Mouse (Mus musculus) stomach, embryonic 14.5 days (tissue): ENCODE measurements around the gene Urgcp. TPM values are rescaled to one million over a fixed set of nuclear protein-coding genes. Genes with fewer than 3 reads are reported as not detected.

Experiments
- ATAC-seq: fragments of 200-750 bp; cut with Nextera tagmentation; 2 replicates; pipeline ENCODE4 v1.8.0; 2017; ENCODE audit warnings: low read depth, moderate TSS enrichment; ENCODE audit not compliant: insufficient number of reproducible peaks, insufficient read depth, low FRiP score
- H3K27ac ChIP-seq: fragments of 300-500 bp; sonication (generic); 2 replicates; pipeline ENCODE4 v1.5.1; 2014; ENCODE audit warnings: mild to moderate bottlenecking, low read length, moderate library complexity, mixed read lengths
- H3K27me3 ChIP-seq: fragments of 300-500 bp; sonication (generic); 2 replicates; pipeline ENCODE4 v1.6.1; 2014; ENCODE audit warnings: low read length, control low read depth, mixed read lengths; ENCODE audit not compliant: control insufficient read depth, insufficient read depth
- H3K36me3 ChIP-seq: fragments of 300-500 bp; sonication (generic); 2 replicates; pipeline ENCODE4 v1.6.1; 2014; ENCODE audit warnings: mild to moderate bottlenecking, control low read depth, low read length, moderate library complexity, mixed read lengths; ENCODE audit not compliant: control insufficient read depth, insufficient read depth
- H3K4me1 ChIP-seq: fragments of 300-500 bp; sonication (generic); 2 replicates; pipeline ENCODE4 v1.6.1; 2014; ENCODE audit warnings: low read length, control low read depth, mixed read lengths; ENCODE audit not compliant: control insufficient read depth, insufficient read depth
- H3K4me2 ChIP-seq: fragments of 300-500 bp; sonication (generic); replicated peaks from 2 replicates; pipeline ENCODE4 v1.6.1; 2014; ENCODE audit warnings: low read depth, low read length, control low read depth
- H3K4me3 ChIP-seq: fragments of 300-500 bp; sonication (generic); 2 replicates; pipeline ENCODE4 v1.5.1; 2014; ENCODE audit warnings: low read depth, low read length, control low read depth
- H3K9ac ChIP-seq: fragments of 300-500 bp; sonication (generic); replicated peaks from 2 replicates; pipeline ENCODE4 v1.6.1; 2014; ENCODE audit warnings: low read depth, mild to moderate bottlenecking, control low read depth, low read length, moderate library complexity, mixed read lengths
- H3K9me3 ChIP-seq: fragments of 300-500 bp; sonication (generic); 2 replicates; pipeline ENCODE4 v1.6.1; 2016; ENCODE audit warnings: low read depth, low read length, control low read depth; ENCODE audit not compliant: control insufficient read depth
- WGBS: fragments of 180-500 bp; shearing (Covaris S2); extraction: QIAGEN DNeasy Blood & Tissue Kit; methylation state at CpG from one replicate; pipeline ENCODE4 v1.1.7; 2014; 5-methylcytosine and 5-hydroxymethylcytosine counted together
- polyA plus RNA-seq: library from polyadenylated mRNA; unstranded; fragments of >200 nt; fragmentation: Nextera tagmentation; extraction: Ambion mirVana; gene quantifications from 2 replicates; pipeline ENCODE4 v1.2.1, GENCODE M21; 2014

Gene Urgcp
- polyA plus RNA-seq, 1 experiment from 2014 or later = 14.2 TPM

DNA sequence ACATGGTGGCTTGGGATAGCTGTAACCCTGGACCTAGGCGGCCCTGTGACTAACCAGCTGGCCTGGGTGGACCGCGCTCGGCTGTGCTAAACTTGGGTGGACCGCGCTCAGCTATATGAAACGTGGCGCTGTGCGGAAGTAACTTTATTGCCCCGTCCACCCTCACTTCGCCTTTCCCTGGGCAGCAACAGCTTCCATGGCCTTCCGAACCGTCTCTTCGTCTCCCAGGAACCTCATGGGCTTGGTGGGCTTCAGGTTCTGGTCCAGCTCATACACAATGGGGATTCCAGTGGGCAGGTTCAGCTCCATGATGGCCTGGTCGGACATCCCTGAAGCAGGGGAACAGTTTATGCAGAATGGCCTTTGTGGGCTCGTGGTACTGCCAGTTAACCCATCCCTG lies 39.3 kb upstream of the Urgcp start:
- no peak overlapping the region for H3K4me2 ChIP-seq
- no peaks in the 10 kb centered on the region for H3K9me3 ChIP-seq
- no peak overlapping the region for H3K27ac ChIP-seq
- H3K9ac ChIP-seq = no peak overlapping the region
- peaks cover 32% of the 10 kb centered on the region for H3K36me3 ChIP-seq
- no peaks in the 10 kb centered on the region for H3K27me3 ChIP-seq
- H3K4me3 ChIP-seq = no peak overlapping the region
- 0 out of 2 replicates have a peak, but pooled peaks cover 7% of the 10 kb centered on the region for H3K4me1 ChIP-seq
- no peak for ATAC-seq
- 92% methylated on average over 16 of the region's 16 CpGs for WGBS

DNA sequence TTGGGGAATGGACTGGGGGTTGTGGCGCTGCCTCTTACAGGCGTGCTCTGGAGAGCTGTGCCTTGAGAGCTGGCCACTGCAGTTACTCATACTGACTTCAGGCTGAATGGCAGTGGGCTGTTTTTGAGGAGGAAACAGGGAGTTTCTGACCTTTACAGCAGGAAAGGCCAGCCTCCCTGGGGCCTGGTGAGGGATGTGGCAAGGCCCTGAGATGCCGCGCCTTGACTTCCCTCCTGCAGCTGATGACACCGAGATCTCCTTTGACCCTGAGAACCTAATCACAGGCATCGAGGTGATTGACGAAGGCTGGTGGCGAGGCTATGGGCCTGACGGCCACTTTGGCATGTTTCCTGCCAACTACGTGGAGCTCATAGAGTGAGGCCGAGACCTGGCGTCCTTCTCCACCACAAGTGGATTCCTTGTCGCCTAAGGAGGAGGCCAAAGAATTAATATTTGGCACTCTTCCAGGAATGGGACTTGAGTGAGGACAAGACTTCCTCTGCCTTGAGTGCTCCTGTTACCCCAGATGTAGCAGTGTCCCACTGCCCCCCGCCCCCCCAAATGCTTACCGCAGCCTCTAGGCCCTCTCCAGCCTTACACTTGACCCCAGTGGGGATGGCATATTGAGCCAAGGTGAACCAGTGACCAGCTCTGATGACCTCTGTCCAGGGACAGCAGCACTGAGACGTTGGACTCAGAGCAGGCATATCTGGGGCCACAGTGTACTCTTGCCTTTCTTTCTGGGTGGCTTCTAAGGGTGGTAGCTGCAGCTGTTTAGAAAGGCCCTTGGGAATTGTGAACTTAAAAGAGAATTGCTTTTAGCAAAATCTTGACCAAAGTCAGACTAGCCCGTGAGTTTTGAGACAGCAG lies 37.7 kb upstream of the Urgcp start:
- H3K4me2 ChIP-seq = no peak overlapping the region
- no peaks in the 10 kb centered on the region for H3K27me3 ChIP-seq
- H3K36me3 ChIP-seq = peaks cover 48% of the 10 kb centered on the region
- ATAC-seq = no peak
- no peak overlapping the region for H3K4me3 ChIP-seq
- 75% methylated on average over 17 of the region's 17 CpGs for WGBS
- no peaks in the 10 kb centered on the region for H3K9me3 ChIP-seq
- H3K4me1 ChIP-seq = 0 out of 2 replicates have a peak, but pooled peaks cover 7% of the 10 kb centered on the region
- no peak overlapping the region for H3K27ac ChIP-seq
- H3K9ac ChIP-seq = no peak overlapping the region

DNA sequence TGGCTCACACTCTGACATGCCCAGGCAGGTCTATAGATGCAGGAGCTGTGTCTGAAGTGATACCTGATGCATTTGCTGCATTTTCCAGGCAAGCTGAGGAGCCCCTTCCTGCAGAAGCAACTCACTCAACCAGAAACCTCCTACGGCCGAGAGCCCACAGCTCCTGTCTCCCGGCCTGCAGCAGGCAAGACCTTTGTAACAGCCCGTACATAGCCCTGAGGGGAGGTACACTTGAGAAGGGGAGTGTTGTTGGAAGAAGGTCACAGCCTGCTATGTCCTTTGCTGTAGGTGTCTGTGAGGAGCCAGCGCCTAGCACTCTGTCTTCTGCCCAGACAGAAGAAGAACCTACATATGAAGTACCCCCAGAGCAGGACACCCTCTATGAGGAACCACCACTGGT lies 35.8 kb upstream of the Urgcp start:
- peaks cover 61% of the 10 kb centered on the region for H3K36me3 ChIP-seq
- H3K4me2 ChIP-seq = no peak overlapping the region
- no peaks in the 10 kb centered on the region for H3K27me3 ChIP-seq
- whole genome bisulfite sequencing = 93% methylated on average over 5 of the region's 5 CpGs
- no peak overlapping the region for H3K4me3 ChIP-seq
- no peak for ATAC-seq
- no peak overlapping the region for H3K9ac ChIP-seq
- H3K27ac ChIP-seq = no peak overlapping the region
- H3K4me1 ChIP-seq = no peaks in the 10 kb centered on the region
- H3K9me3 ChIP-seq = no peaks in the 10 kb centered on the region

DNA sequence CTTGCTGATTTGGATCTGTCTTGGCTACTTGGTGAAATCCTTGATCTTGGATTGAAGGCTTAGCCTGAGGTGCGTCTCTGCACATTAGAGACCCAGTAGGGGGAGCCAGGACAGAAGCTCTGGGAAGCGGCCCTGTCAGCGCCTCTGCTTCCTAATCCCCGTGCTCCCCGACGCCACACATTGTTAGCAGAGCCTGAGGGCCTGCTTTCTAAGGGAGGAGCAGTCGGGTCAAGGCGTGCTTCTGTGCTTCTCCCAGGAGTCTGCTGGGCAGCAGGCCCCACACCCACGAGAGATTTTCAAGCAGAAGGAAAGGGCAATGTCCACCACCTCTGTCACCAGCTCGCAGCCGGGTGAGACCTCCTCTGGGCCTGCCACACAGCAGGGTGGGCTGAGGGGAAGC lies 35.2 kb upstream of the Urgcp start:
- no peak overlapping the region for H3K9ac ChIP-seq
- peaks cover 65% of the 10 kb centered on the region for H3K36me3 ChIP-seq
- no peak overlapping the region for H3K4me2 ChIP-seq
- H3K4me3 ChIP-seq = no peak overlapping the region
- no peaks in the 10 kb centered on the region for H3K9me3 ChIP-seq
- WGBS = 71% methylated on average over 11 of the region's 11 CpGs
- H3K4me1 ChIP-seq = no peaks in the 10 kb centered on the region
- no peaks in the 10 kb centered on the region for H3K27me3 ChIP-seq
- no peak overlapping the region for H3K27ac ChIP-seq
- ATAC-seq = no peak

DNA sequence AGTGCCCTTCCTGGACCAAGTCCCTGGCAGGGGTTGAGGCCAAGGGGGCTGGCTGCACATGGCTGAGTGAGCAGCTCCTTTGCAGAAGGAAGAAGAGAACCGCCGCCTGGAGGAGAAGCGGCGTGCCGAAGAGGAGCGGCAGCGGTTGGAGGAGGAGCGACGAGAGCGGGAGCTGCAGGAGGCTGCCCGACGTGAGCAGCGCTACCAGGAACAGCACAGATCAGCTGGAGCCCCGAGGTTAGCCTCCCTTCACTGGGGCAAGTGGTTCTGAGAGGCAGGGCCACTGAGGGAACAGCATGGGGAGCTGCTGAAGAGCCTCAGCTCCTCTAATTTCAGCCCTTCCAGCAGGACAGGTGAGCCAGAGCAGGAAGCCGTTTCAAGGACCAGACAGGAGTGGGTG lies 34.8 kb upstream of the Urgcp start:
- ATAC-seq = no peak
- Histone ChIP-seq H3K9me3 (no peaks in the 10 kb centered on the region), H3K4me2 (no peak overlapping the region), H3K27ac (no peak overlapping the region), H3K4me3 (no peak overlapping the region), H3K36me3 (peaks cover 69% of the 10 kb centered on the region), H3K27me3 (no peaks in the 10 kb centered on the region), H3K4me1 (no peaks in the 10 kb centered on the region), H3K9ac (no peak overlapping the region)
- 88% methylated on average over 15 of the region's 15 CpGs for WGBS

DNA sequence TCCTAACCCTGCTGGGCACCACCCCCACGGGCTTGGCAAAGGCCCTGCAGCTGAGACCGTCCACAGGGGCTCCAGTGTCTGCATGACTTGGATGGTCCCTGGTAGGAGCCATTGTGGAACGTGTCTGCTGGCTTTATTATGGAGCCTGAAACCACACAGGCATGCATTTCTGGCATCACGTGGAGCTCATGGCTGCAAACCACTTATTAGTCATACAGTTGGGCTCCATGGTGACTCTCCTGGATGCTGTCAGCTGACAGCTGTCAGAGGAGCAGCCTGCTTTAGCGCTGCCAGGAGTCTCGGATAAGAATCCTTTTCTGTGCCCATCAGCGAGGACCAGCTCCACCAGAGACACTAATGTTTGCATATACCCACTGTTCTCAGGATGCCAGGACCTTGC lies 33.5 kb upstream of the Urgcp start:
- peaks cover 78% of the 10 kb centered on the region for H3K36me3 ChIP-seq
- no peaks in the 10 kb centered on the region for H3K27me3 ChIP-seq
- H3K9ac ChIP-seq = no peak overlapping the region
- H3K4me3 ChIP-seq = no peak overlapping the region
- no peak overlapping the region for H3K4me2 ChIP-seq
- H3K4me1 ChIP-seq = no peaks in the 10 kb centered on the region
- H3K9me3 ChIP-seq = no peaks in the 10 kb centered on the region
- ATAC-seq = no peak
- 90% methylated on average over 7 of the region's 7 CpGs for WGBS
- H3K27ac ChIP-seq = no peak overlapping the region

DNA sequence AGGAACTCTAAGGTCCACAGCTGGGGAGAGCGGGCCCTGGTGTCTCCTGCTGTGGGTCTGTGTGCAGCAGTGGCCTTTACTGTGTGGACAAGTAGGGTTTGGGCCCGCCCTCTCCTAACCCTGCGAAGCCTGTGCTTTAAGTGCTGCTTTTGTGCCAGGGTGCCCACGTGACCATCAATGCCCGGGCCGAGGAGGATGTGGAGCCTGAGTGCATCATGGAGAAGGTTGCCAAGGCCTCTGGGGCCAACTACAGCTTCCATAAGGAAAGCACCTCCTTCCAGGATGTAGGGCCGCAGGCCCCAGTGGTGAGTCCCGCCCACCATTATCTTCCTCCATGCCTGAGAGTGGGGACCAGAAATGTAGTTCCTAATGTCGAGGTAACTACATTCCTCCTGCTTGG lies 33.1 kb upstream of the Urgcp start:
- H3K27ac ChIP-seq = no peak overlapping the region
- H3K9me3 ChIP-seq = no peaks in the 10 kb centered on the region
- ATAC-seq = no peak
- no peak overlapping the region for H3K9ac ChIP-seq
- no peaks in the 10 kb centered on the region for H3K27me3 ChIP-seq
- H3K4me2 ChIP-seq = no peak overlapping the region
- H3K4me1 ChIP-seq = no peaks in the 10 kb centered on the region
- 92% methylated on average over 9 of the region's 9 CpGs for WGBS
- peaks cover 80% of the 10 kb centered on the region for H3K36me3 ChIP-seq
- H3K4me3 ChIP-seq = no peak overlapping the region

DNA sequence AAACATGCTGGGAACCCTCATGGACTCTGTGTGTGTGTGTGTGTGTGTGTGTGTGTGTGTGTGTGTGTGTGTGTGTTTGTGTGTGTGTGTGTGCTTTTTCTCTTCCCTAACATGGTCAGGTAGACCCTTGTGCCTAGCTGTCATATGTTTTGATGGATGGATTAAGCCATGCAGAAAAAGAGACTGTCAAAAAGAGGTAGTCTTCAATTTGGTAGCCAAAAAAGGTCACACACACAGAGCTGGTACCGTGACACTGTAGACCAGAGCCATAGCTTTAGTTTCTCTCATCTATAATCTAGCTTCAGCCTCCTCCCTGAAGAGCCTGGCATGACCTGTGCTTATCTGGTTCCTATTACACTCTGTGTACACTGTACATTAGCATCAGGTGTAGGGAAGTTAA lies 28.3 kb upstream of the Urgcp start:
- H3K4me2 ChIP-seq = no peak overlapping the region
- no peak overlapping the region for H3K4me3 ChIP-seq
- H3K9me3 ChIP-seq = no peaks in the 10 kb centered on the region
- peaks cover 38% of the 10 kb centered on the region for H3K36me3 ChIP-seq
- peaks cover 13% of the 10 kb centered on the region for H3K4me1 ChIP-seq
- H3K27me3 ChIP-seq = no peaks in the 10 kb centered on the region
- WGBS = 88% methylated on average over 1 of the region's 1 CpGs
- H3K9ac ChIP-seq = no peak overlapping the region
- no peak for ATAC-seq
- no peak overlapping the region for H3K27ac ChIP-seq
